Mouse (Mus musculus): Measurements from ENCODE around the gene Tnp2.

The Tnp2 gene

DNA sequence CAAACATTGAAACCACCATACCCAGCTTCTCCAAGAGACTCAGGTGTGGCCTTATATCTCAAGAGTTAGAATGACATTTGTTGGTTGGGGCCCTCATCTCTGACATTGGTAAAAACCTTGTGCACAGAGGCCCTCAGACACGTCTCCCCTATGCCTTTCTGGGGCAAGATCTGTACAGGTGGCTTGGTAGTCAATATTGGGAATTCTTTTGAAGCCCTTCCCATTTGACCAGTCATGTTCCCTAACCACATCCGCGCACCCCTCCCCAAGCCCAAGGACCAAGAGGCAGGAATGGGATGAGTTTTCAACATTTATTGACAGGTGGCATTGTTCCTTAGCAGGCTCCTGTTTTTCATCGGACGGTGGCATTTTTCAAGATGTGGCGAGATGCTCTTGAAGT, 7.6 kb upstream of the Tnp2 start, which contains the start of gene Prm2:
Gene Prm2 (minus strand): TSS at position 101 of the 400 bp plus-strand sequence.
- in situ Hi-C loops (cut with MboI, MseI) = no loop called here

DNA sequence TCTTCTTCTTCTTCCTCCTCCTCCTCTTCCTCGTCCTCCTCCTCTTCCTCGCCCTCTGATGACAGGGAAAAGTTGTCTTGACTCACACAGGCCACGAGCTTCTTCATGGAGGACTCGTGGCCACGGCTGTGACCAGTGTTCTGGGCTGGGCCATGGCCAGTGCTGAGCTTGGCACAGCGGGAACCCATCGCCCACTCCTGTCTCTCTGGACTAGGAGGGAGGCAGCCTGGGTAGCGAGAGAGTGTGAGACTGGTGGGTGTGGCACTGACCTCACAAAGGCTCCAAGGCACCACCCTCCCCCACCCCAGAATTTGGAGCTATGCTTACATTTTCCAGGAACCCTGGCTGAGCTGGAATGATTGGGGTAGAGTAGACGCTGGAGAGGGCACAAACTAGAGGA, 2.2 kb upstream of the Tnp2 start, which contains the start of gene Prm3:
Gene Prm3 (minus strand): TSS at position 213 of the 400 bp plus-strand sequence.
- in situ Hi-C loops (cut with MboI, MseI) = no loop called here

DNA sequence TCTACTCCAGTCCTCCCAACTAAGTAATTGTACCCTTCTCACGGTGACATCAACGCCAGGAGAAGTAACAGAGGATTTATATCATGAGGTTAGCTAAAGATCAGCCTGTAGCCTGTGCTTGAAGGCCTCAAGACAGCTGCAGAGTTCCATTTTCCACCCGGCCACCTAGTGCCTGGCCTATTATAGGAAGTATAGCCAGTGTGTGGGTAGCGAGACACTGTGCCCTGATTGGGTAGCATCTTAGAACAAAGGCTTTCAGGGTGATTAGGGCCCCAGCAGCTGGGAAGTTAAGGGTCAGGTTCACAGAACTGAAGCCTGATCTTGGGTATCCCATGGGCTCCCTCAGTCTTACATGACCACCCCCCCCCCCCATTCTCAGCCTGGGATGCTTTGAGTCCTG, 406 bp upstream of the Tnp2 start:
- in situ Hi-C loops (cut with MboI, MseI) = loop anchor here (5.0 kb wide), 2 partner anchors 48 to 222 kb away; partner anchors contain the start of gene Rmi2

DNA sequence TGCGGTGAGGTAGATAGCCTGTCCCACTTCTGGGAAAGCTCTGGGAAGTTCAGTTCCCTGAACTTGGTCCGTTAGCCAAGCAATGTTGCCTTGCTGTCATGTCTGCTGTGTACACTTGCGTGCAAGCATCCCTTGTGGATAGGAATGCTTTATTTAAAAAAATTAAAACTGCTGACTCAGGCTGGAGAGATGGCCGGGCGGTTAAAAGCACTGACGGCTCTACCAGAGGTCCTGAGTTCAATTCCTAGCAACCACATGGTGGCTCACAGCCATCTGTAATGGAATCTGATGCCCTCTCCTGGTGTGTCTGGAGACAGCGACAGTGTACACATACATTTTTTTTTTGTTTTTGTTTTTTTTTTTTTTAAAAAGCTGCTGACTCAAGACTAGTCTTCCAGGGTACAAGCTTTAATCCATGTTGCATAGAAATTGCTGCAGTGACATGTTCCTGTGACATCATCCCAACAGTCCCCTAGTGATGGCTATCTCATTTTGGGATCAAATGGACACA, 857 bp downstream of the Tnp2 start:
- in situ Hi-C loops (cut with MboI, MseI) = loop anchor here (5.0 kb wide), 2 partner anchors 50 to 220 kb away; partner anchors contain the start of gene Rmi2

DNA sequence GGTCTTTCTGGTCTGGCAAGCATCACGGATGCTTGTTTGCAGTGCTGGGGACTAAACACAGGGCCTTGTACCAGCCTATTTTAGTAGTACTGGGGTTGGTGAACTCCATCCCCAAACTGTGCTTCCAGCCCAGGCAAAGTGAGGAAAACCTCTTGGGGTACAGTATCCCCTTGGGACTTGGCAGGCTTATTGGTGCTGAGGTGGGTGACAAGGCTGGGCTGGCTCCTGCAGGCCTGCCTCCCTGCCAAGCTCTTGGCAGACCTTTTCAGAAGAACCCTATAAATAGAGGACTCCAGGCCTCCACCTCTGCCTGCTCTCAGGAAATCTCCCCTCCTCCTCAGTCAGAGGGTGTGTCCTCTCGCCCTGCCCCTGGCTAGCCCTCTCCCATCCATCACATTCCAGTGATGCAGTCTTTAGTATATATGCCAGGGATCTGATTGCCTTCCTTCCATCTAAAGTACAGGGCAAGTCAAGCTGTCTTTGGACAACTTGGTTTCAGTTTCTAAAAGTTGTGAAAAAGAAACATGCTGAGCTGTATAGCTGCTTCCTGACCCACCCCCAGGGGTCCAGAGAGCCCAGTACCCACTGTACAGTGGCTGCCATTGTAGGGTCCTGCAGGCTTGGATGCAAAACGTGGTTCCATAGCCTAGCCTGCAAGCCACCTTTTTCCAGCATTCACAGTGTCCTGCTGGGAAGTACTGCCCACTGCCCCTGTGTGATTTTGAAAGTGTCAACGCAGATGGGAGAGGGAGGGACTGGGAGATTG, 1.5 kb downstream of the Tnp2 start:
- in situ Hi-C loops (cut with MboI, MseI) = loop anchor here (5.0 kb wide), 2 partner anchors 50 to 220 kb away; partner anchors contain the start of gene Rmi2

DNA sequence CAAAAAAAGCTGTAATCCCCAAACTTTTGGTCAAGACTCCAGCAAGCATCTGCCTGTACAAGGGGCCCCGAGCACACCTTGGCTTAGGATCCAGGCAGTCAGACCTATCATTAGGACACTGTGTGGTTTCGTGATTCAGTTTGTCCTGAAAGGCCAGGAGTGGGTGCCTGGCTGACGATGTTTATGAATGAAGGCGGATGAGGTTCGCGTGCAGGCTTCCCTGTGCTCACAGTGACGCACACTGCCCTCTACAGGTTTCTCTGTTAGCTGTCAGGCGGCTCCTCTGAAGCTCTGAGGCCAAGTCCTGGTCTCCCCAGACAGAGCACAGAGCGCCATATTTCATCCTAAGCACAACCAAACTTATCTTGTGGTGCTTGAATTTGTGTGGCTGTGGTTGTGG, 2.2 kb downstream of the Tnp2 start:
- in situ Hi-C loops (cut with MboI, MseI) = loop anchor here (5.0 kb wide), 2 partner anchors 51 to 219 kb away; partner anchors contain the start of gene Rmi2

DNA sequence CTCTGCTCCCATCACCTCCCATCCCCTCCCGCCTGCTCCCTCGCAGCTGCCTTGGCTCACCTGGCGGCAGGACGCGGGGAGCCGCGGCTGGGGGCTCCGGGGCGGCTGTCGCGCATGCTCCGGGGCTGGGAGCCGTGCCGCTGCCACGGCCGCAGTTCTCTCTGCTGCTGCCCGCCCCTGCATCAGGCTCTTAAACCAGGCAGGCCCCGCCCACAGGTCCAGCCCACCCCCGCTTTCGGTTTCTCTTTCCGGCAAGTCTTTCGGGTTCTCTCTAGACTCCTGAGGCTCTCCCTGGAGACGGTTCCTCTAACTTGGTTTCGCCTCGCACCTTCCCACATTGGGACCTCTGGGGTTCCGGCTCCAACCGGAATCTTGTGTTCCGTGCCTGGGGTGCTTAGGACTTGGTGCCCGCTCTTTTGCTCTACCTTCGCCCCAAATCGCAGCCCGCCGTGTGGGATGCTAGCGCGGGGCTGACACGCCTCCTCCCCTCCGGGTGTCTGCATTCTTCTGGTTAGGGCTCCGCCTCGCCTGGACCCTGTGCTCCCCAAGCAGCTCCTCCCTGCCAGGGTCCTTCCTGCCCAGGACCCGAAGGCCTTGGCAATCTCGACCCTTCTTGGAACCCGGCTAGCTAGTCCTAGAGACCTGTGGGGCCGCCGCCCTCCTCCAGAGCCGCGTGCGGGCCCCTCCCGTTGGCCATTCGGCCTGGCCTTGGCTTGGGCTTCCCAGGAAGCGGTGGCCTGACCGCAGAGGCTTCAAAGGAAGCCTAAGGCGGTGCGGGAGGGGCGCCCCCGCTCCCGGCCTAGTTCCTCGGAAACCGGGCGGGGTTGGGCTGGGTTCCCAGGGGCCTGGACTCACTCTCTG, 2.9 kb downstream of the Tnp2 start, which contains the start of gene Socs1:
Gene Socs1 (minus strand): TSS at position 166 of the 861 bp plus-strand sequence.
- in situ Hi-C loops (cut with MboI, MseI) = loop anchor here (5.0 kb wide), 2 partner anchors 52 to 218 kb away; partner anchors contain the start of gene Rmi2

DNA sequence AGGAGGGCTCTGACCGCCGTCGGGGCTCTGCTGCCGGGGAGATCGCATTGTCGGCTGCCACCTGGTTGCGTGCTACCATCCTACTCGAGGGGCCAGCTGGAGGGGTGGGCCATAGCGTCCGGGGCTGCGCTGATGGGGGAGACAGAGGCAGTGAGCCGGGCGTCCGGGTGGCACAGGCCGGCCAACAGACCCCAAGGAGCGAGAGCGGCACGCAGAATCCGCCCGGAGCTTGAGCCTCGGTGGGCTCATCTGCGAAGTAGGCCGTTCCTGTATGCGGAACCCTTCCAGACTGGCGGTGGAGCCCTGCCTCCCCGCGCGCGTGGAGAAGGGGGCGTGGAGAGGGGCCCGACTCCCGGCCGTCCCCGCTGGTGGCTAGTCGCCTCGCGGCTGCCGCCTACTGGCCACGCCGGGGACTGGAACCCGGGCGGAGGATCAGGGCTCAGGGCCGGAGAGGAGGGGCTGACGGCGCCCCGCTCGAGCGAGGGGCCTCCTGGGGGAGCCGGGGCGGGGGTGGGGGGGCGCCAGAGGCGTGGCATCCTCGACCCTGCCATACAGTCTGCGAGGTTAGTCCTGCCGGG, 3.6 kb downstream of the Tnp2 start:
- in situ Hi-C loops (cut with MboI, MseI) = loop anchor here (5.0 kb wide), 2 partner anchors 52 to 218 kb away; partner anchors contain the start of gene Rmi2

DNA sequence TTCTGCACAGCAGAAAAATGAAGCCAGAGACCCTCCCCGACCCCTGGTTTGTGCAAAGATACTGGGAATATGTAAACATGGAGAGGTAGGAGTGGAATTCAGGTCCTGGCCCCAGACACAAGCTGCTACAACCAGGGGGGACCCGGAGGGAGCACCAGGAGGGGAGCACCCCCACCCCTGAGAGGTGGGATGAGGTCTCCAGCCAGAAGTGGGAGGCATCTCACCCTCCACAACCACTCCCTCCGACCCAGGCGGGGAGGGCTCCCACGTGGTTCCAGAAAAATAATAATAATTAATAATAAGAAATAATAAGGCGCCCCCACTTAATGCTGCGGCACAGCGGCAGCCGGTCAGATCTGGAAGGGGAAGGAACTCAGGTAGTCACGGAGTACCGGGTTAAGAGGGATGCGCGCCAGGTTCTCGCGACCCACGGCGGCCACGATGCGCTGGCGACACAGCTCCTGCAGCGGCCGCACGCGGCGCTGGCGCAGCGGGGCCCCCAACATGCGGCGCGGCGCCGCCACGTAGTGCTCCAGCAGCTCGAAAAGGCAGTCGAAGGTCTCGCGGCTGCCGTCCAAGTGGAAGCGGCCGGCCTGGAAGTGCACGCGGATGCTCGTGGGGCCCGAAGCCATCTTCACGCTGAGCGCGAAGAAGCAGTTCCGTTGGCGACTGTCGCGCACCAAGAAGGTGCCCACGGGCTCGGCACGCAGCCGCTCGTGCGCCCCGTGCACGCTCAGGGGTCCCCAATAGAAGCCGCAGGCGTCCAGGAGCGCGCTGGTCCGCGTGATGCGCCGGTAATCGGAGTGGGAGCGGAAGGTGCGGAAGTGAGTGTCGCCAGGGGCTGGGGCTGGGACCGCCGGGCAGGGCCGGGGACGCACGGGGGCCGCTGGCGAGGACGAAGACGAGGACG, 4.3 kb downstream of the Tnp2 start:
- in situ Hi-C loops (cut with MboI, MseI) = no loop called here

DNA sequence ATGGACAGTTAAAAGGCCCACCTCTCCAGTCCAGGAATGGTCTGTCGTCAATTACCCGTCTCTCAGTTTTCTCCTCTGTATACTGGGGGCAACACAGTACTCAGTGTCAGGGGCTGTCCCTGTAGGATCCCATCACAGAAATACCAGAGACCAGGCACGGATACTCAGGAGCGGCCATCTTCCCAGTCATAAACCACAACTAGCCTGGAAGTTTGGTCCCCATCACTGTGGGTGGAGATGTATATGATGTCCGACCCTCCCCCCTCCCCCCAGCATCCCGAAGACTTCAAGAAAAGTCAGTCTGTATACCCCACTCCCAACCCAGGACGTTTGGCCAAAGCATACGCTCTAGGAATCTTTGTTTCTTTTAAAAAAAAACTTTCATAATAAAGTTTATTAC, 5.0 kb downstream of the Tnp2 start:
- in situ Hi-C loops (cut with MboI, MseI) = no loop called here

DNA sequence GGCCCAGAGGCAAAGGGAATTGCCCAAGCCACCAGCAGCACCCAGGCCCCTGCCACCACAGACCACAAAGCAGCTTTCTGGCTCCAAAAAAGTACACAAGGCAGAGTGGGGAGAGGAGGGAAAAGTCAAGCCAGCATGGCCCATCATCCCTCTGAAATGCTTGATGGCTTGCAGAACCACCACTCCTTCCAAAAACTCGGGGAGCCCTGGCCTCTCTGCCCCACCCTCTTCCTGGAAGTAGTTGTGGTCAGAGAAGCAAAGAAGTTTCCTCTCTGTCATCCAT, 5.4 kb downstream of the Tnp2 start:
- in situ Hi-C loops (cut with MboI, MseI) = no loop called here

DNA sequence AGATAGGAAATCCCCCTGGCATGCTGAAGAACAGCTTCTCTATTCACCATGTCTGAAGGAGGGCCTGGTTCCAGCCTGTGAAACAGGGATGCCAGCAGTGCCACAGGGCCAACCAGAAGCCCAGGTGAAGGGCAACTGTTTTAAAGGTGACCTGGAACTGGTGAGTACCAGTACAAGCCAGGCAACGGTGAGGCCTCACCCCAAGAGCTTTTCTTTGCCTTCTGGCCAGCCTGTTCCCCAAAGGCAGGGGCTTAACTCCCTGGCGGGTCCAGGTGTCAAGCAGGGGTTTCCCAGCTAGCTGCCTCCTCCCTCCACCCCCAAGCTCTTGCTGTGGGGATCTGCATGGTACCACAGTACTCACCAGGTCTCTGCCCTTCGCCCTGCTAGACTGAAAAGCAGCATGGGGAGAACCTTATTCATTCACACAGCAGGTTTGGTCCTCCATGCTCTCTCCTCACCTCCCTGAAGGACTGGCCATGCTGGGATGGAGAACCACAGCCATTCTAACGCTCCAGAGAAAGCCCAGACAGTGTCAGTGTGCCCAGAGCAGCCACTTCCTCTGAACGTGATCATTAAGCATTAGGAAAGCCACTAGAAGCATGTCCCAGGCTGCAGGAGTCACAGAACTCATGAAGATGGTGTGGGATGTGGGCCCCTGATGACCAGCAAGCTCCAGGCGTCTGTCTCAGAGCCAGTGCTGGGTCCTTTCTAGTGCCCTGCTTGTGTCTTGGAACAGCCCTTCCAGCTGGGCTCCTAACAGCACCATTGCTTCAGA, 5.9 kb downstream of the Tnp2 start:
- in situ Hi-C loops (cut with MboI, MseI) = no loop called here

DNA sequence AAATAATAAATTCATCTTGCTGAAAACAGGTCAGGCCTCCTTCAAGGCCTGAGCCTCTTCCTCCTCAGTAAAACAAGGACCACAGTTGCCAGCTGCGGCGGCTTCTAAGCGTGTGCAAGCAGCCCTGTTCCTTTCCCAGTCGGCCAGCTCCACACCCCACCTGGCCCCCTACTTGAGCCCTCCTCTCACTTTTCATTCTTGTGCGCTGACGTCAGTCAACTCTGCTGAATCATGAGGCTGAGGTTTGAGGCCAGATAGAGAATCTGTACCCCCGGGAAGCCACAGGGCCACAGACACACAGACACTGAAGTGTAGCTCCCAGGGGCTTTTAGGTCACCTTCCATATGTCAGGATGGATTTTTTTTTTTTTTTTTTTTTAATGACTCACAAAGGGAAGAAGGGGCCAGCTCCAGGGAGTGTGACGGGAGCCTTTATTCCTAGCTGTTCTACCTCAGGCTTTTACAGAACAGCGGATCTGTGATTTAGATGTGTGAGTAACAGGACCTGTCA, 6.5 kb downstream of the Tnp2 start:
- in situ Hi-C loops (cut with MboI, MseI) = no loop called here

DNA sequence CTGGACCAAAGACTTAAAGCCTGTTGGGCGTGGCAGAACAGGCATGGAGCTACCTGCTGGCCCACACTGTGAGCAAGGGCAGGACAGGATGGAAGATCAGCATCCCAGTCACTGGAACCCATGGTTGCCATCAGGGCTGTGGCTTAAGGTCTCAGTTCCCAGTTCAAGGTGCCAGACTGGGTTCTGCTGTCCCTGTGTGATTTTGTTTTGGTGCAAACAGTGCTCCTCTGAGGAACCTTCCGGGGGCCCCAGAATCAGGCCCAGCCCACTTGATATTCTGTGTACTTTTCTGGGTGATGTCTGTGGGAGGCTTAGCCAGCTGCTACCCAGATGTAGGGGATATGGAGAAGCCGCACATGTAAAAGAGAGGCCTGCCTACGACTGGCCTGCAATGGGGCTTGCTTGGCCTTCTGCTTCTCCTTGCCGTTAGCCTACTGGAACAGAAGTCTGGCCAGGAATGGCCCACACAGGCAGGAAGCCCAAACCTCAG, 7.8 kb downstream of the Tnp2 start:
- in situ Hi-C loops (cut with MboI, MseI) = no loop called here

DNA sequence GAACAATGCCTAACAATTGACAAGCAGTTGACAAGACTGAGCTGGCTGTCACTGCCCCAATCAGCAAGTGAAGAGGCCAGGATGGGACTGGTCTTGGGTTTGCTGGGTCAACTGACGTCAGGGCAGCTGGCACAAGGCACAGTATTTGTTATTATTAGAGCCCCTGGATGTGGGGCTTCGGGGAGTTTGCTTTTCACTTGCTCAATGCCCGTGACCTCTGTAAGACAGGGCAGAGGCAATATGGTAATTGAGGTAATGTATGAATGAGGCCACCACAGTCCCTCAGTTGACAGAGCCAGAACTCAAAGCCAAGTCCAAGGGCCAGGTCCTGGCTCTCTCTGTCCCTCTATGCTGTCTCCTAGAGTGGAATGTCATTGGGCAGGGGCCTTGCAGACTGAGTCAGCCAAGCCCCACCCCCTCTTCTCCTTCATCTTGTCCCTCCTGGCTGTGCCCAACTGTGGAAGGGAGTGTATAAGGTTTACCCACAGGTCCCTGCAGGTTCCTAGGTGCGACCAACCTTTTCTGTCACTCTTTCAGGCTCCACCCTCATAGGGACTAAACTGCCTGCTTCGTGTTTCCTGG, 10.8 kb downstream of the Tnp2 start:
- in situ Hi-C loops (cut with MboI, MseI) = loop anchor here (10.0 kb wide), 1 partner anchor 363 kb away; the partner anchor contains the start of gene Nubp1

DNA sequence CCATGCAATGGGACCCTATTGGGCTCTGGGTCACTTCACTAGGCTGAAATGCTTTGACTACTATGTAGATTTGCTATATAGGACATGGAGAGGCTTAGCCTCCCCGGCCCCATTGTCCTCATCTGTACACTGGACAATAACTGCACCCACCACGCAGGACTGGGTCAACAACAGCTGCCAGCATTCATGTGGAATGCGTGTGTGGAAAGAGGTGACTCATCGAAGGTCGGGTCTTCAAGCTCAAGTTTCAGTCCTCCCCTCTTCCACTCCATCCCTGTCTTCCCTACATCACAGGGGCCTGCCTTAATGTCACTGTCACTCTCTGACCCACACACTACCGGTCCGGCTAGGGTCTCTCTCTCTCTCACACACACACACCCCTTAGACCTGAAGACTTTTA, 12.1 kb downstream of the Tnp2 start:
- in situ Hi-C loops (cut with MboI, MseI) = loop anchor here (10.0 kb wide), 1 partner anchor 362 kb away; the partner anchor contains the start of gene Nubp1

DNA sequence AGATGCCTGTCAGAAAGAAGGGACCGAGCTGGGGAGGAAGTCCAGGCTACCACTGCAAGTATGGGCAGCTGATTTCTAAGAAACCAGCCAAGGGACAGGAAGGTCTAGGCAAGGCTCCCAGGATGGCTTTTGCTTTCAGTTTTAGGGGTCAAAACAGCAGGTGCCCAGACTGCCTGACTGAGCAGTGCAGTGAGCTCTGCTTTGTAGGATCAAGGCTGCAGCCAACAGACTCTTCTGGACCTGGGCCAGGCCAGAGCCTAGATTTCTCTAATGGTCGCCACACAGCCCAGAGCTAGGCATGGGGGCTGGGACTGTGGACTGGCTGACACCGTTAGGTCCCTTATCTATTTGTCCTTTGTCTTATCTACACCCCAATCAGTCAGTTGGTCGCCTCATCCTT, 13.7 kb downstream of the Tnp2 start:
- in situ Hi-C loops (cut with MboI, MseI) = loop anchor here (10.0 to 25.0 kb wide), 2 partner anchors 112 to 360 kb away; partner anchors contain the start of gene Nubp1

DNA sequence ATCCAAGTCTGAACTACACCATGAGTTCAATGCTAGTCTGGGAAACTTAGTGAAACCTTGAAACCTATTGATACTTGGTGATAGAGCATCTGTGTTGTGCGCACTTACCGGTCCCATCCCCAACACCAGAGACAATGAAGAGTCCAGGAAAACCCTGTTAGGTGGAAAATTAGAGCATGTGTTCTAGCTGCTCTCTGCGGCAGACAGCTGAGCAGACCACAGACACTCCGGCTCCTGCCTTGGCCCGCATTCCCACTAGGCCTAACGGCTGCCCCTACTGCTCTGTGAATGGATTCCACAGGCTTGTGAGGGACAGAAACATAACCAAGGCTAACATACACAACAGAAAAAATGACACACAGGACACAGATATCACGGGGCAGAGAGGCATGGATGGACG, 14.9 kb downstream of the Tnp2 start:
- in situ Hi-C loops (cut with MboI, MseI) = loop anchor here (10.0 to 25.0 kb wide), 2 partner anchors 111 to 359 kb away; partner anchors contain the start of gene Nubp1
